Mouse (Mus musculus) liver, postnatal 0 days (tissue): ENCODE results near the gene Dnmt3b. TPM values are rescaled to one million over a fixed set of nuclear protein-coding genes. Genes with fewer than 3 reads are reported as not detected.
"Not testable (repeated sequence)": the region's sequence is repeated elsewhere in the genome, so short reads cannot be mapped to it uniquely, and the experiment has no call there.

Experiments
- ATAC-seq: fragments of 200-750 bp; cut with Nextera tagmentation; 2 replicates; pipeline ENCODE4 v1.8.0; 2017; ENCODE audit warnings: mild to moderate bottlenecking, moderate library complexity
- DNase-seq: peaks from one replicate; pipeline ENCODE4 v3.0.0-alpha.2; 2016
- H3K27ac ChIP-seq: fragments of 300-500 bp; sonication (generic); 2 replicates; pipeline ENCODE4 v1.5.1; 2014; ENCODE audit warnings: antibody characterized with exemption, moderate library complexity, mild to moderate bottlenecking, low read depth
- H3K27me3 ChIP-seq: fragments of 300-500 bp; sonication (generic); 2 replicates; pipeline ENCODE4 v1.6.1; 2014; ENCODE audit warnings: low read length, control low read depth, mixed read lengths; ENCODE audit not compliant: insufficient read depth
- H3K36me3 ChIP-seq: fragments of 300-500 bp; sonication (generic); replicated peaks from 2 replicates; pipeline ENCODE4 v1.6.1; 2014; ENCODE audit warnings: mild to moderate bottlenecking, control low read depth, low read length, moderate library complexity, mixed read lengths; ENCODE audit not compliant: insufficient read depth
- H3K4me1 ChIP-seq: fragments of 300-500 bp; sonication (generic); 2 replicates; pipeline ENCODE4 v1.6.1; 2014; ENCODE audit warnings: antibody characterized with exemption, mild to moderate bottlenecking, control low read depth; ENCODE audit not compliant: insufficient read depth
- H3K4me2 ChIP-seq: fragments of 300-500 bp; sonication (generic); 2 replicates; pipeline ENCODE4 v1.6.1; 2014; ENCODE audit warnings: low read depth, mild to moderate bottlenecking, low read length, moderate library complexity, mixed read lengths
- H3K4me3 ChIP-seq: fragments of 300-500 bp; sonication (generic); 2 replicates; pipeline ENCODE4 v1.5.1; 2014; ENCODE audit warnings: low read depth, low read length
- H3K9ac ChIP-seq: fragments of 300-500 bp; sonication (generic); replicated peaks from 2 replicates; pipeline ENCODE4 v1.6.1; 2014; ENCODE audit warnings: mild to moderate bottlenecking, moderate library complexity
- H3K9me3 ChIP-seq: fragments of 300-500 bp; sonication (generic); 2 replicates; pipeline ENCODE4 v1.6.1; 2016; ENCODE audit warnings: mild to moderate bottlenecking, control low read depth, low read length, mixed read lengths
- CTCF ChIP-seq: sonication (generic); IDR thresholded peaks from 2 replicates; pipeline ENCODE4 v1.5.1; 2016; ENCODE audit warnings: antibody characterized with exemption, low read depth
- EP300 ChIP-seq: IDR thresholded peaks from 2 replicates; pipeline ENCODE4 v1.6.1; 2016; ENCODE audit warnings: antibody characterized with exemption, low read depth, mild to moderate bottlenecking
- whole genome bisulfite sequencing: fragments of 180-500 bp; shearing (Covaris S2); extraction: QIAGEN DNeasy Blood & Tissue Kit; methylation state at CpG from one replicate; pipeline ENCODE4 v1.1.7; 2014; ENCODE audit not compliant: insufficient replicate concordance; 5-methylcytosine and 5-hydroxymethylcytosine counted together
- polyA plus RNA-seq: library from polyadenylated mRNA; unstranded; fragments of >200 nt; fragmentation: Nextera tagmentation; extraction: Ambion mirVana; gene quantifications from 2 replicates; pipeline ENCODE4 v1.2.1, GENCODE M21; 2015

Gene Dnmt3b
- polyA plus RNA-seq, 1 experiment from 2014 or later: 5.3 TPM

DNA sequence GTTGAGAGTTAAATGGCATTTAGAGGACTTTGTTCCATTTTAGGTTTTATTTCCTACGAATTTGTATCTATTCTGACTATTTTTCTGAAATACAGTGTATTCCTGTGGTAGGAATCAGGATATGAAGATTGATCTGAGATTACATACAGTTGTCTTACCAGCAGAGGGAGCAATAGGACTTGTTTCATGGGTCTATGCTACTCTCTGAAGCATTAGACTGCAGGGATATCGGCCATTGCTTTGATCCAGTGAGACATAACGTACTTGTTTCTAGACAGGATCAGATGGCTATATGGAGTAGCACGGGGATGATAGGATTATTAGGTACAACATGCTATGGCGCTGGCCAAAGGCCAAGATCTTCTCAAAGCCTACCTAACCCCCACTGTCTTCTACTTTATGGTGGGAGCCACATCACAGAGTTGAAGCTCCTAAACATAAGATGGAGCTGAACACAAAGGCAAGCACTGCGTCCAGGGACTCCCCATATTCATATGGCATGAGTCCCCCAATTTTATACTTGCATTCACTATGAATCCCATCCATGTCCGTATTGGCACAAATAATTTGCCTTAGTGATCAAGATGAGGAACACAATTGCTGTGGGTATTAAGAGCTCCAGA lies 19.6 kb downstream of the Dnmt3b start:
- 63% methylated on average over 7 of the region's 7 CpGs for WGBS
- TF ChIP-seq EP300: no peak
- TF ChIP-seq CTCF: peak; percentile 84
- no peak overlapping the region for H3K9ac ChIP-seq
- no peak for DNase-seq
- H3K27ac ChIP-seq: no peak overlapping the region
- peaks cover 5% of the 10 kb centered on the region for H3K36me3 ChIP-seq
- no peaks in the 10 kb centered on the region for H3K27me3 ChIP-seq
- H3K4me3 ChIP-seq: no peak overlapping the region
- ATAC-seq: peak; percentile 45; the same call in 1 of the 2 replicates
- no peak overlapping the region for H3K4me2 ChIP-seq
- 0 out of 2 replicates have a peak, but pooled peaks cover 2% of the 10 kb centered on the region for H3K4me1 ChIP-seq
- H3K9me3 ChIP-seq: no peaks in the 10 kb centered on the region

- Histone ChIP-seq H3K9me3 (no peaks in the 10 kb centered on the region), H3K9ac (no peak overlapping the region), H3K4me2 (no peak overlapping the region), H3K27me3 (no peaks in the 10 kb centered on the region), H3K36me3 (peaks cover 5% of the 10 kb centered on the region), H3K4me3 (no peak overlapping the region), H3K27ac (no peak overlapping the region), H3K4me1 (0 out of 2 replicates have a peak, but pooled peaks cover 2% of the 10 kb centered on the region)
- no peak for TF ChIP-seq EP300
- no peak for TF ChIP-seq CTCF
- 64% methylated on average over 5 of the region's 5 CpGs for WGBS
- no peak for ATAC-seq
- peak; percentile 29 for DNase-seq
These were observed 20.9 kb downstream of the Dnmt3b start for GRCm38 (mm10) chr2:153670111-153670510.

GRCm38 (mm10) chr2:153672619-153673018 lies 23.4 kb downstream of the Dnmt3b start:
- Histone ChIP-seq H3K9me3 (no peaks in the 10 kb centered on the region), H3K27me3 (no peaks in the 10 kb centered on the region), H3K9ac (no peak overlapping the region), H3K27ac (no peak overlapping the region), H3K36me3 (peaks cover 3% of the 10 kb centered on the region), H3K4me3 (no peak overlapping the region), H3K4me1 (0 out of 2 replicates have a peak, but pooled peaks cover 2% of the 10 kb centered on the region), H3K4me2 (no peak overlapping the region)
- 68% methylated on average over 2 of the region's 2 CpGs for WGBS
- DNase-seq (no peak), ATAC-seq (no peak)
- TF ChIP-seq CTCF (peak; percentile 35; the same call in 1 of the 2 replicates), EP300 (no peak)

DNA sequence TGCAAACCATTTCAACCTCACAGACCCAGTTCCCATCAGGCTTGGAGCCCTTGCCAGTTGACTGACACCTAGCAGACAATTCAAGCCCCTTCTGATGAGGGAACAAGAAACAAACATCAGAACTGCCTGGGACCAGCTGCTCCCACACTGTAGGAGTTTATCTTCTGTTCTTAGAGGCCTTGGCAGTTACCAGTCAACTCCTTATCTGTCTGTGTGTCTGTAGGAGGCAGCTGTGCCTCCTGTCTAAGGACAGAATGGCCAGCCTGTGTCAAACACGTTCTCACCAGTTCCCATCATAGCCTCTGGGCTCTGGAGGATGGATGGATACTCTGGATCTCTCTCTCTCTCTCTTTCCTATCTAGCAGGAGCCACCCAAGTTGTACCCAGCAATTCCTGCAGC lies 26.1 kb downstream of the Dnmt3b start:
- peak; percentile 72 for ATAC-seq
- H3K4me2 ChIP-seq, H3K4me1 ChIP-seq, H3K4me3 ChIP-seq, H3K36me3 ChIP-seq, DNase-seq, H3K27ac ChIP-seq, H3K27me3 ChIP-seq, H3K9me3 ChIP-seq, H3K9ac ChIP-seq: not testable (repeated sequence)
- 27% methylated on average over 1 of the region's 1 CpGs for WGBS

GRCm38 (mm10) chr2:153676944-153677343 lies 27.7 kb downstream of the Dnmt3b start:
- no peak overlapping the region for H3K27ac ChIP-seq
- H3K4me2 ChIP-seq: no peak overlapping the region
- H3K9ac ChIP-seq: no peak overlapping the region
- WGBS: 65% methylated on average over 6 of the region's 6 CpGs
- H3K27me3 ChIP-seq: no peaks in the 10 kb centered on the region
- H3K36me3 ChIP-seq: peaks cover 3% of the 10 kb centered on the region
- H3K9me3 ChIP-seq: no peaks in the 10 kb centered on the region
- DNase-seq (no peak), ATAC-seq (no peak)
- no peak for TF ChIP-seq EP300
- H3K4me3 ChIP-seq: no peak overlapping the region
- no peaks in the 10 kb centered on the region for H3K4me1 ChIP-seq

DNA sequence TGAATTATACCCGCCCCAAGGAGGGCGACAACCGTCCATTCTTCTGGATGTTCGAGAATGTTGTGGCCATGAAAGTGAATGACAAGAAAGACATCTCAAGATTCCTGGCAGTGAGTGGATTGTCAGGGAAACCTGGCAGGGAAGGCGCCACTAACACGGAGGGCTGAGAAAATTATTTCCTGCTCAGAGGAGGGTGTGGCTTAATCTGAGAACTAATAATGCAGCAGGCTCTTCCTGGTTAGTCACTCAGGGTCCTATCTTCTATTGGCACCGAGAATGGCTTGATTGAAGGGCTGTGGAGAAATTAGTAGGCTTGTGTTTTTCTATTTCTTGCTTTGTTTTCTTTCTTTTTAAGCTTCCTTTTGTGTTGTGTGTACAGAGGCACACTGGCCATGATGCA lies 28.3 kb downstream of the Dnmt3b start:
- Histone ChIP-seq H3K9me3 (no peaks in the 10 kb centered on the region), H3K27me3 (no peaks in the 10 kb centered on the region), H3K4me2 (no peak overlapping the region), H3K9ac (no peak overlapping the region), H3K4me3 (no peak overlapping the region), H3K4me1 (no peaks in the 10 kb centered on the region), H3K27ac (no peak overlapping the region), H3K36me3 (peaks cover 3% of the 10 kb centered on the region)
- no peak for ATAC-seq
- TF ChIP-seq EP300: no peak
- TF ChIP-seq CTCF: no peak
- 68% methylated on average over 7 of the region's 7 CpGs for WGBS
- DNase-seq: no peak

DNA sequence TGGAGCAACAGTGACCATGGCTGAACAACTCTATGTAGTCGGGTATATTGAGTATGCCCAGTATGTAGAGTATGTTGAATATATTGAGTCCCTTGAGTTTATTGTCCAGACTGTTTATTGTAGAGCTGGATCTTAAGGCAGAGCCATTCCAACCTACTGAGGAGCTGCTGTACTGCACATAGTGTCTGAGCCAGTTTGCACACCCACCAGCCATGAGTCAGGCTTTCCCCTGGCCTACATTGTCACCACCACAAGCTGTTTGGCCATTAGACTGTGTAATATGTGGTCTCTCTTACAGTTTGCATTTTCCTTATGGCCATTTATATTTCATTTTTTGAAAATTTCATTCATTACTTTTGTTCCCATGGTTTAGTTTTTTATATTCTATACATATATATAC lies 30.7 kb downstream of the Dnmt3b start:
- H3K9ac ChIP-seq: no peak overlapping the region
- ATAC-seq: no peak
- TF ChIP-seq EP300 (no peak), CTCF (no peak)

DNA sequence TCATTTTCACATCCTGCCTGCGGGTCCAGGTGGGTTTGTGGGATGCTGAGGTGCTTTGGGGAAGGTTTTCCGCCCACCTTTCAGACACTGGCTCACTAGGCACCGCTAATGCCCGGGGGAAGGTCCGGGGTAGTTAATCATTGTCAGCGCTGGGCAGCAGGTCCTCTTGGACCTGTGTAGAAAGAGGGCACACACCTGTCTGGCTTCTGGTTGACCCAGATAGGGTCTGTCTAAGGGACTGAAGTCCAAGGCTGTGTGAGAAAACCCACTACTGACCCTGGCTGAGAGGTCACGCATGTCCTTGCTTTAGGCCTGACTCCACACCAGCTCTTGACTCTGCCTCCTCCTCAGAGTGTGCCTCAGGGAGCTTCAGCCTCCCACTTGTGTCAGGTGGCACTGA lies 44.2 kb downstream of the Dnmt3b start:
- peak overlapping the region; percentile 52; the same call in 1 of the 2 replicates for H3K27ac ChIP-seq

More for the DNA sequence above, 30.7 kb downstream of the Dnmt3b start:
- H3K9me3 ChIP-seq: no peaks in the 10 kb centered on the region
- no peak overlapping the region for H3K4me2 ChIP-seq
- no peaks in the 10 kb centered on the region; the same call in none of the 2 replicates for H3K36me3 ChIP-seq
- H3K27ac ChIP-seq: no peak overlapping the region
- DNase-seq: no peak
- H3K4me3 ChIP-seq: no peak overlapping the region
- no peaks in the 10 kb centered on the region for H3K27me3 ChIP-seq
- H3K4me1 ChIP-seq: no peaks in the 10 kb centered on the region
- WGBS: 79% methylated on average over 1 of the region's 1 CpGs

More for the DNA sequence above, 44.2 kb downstream of the Dnmt3b start:
- H3K9me3 ChIP-seq, H3K36me3 ChIP-seq, H3K4me2 ChIP-seq, H3K27me3 ChIP-seq, DNase-seq, H3K4me3 ChIP-seq, H3K9ac ChIP-seq, H3K4me1 ChIP-seq: not testable (repeated sequence)
- peak; percentile 98 for ATAC-seq
- WGBS: 65% methylated on average over 7 of the region's 7 CpGs
